Mouse (Mus musculus): Measurements from ENCODE around the gene Gm6890.
"Not testable (repeated sequence)": the region's sequence is repeated elsewhere in the genome, so short reads cannot be mapped to it uniquely, and the experiment has no call there.

Gene Gm6890

DNA sequence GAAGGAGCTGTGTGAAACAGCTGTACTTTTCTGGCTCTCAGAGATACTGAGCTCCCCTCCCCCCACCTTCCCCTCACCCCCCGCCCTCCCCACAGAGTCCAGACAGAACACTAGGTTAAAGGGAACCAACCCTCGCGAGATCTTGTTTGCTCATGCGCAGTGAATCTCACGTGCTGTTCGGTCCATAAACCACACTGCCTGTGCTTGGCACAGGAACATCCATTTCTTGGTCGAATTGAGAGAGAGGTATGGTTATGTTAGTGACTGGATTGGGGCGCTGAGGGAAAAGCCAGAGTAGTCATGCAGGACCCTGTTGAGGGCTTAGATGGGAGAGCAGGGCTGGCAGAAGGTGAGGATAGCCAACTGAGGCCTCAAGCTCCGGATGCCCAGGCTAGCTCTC is at the start of gene Gm6890:
TSS of gene Gm6890 (plus strand) at position 301 of the 400 bp plus-strand sequence.
- not testable (repeated sequence) for DNase-seq

DNA sequence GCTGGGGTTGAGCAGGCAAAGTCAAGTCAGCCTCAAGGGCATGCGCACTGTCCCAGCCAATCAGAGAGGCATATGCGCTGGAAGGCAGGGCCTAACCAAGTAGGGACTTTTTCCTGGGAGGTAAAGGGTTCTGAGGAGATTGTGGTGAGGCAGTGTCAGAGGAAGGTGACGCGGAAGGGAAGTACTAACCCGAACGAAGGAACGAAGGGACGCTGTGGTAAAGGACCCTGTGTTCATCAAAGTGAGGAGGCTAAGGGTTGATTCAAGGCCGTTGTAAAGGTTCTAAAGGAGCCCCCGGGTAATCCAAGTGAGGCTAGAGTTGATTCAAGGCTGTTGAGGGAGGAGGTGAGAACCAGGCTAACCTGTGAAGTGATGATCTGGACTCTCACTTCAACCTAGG is 14.5 kb upstream of the Gm6890 start:
- DNase-seq = not testable (repeated sequence)

GRCm38 (mm10) chrX:74770715-74771114 is 30.0 kb downstream of the Gm6890 start:
- DNase-seq = peak; percentile 8
